Mouse (Mus musculus) heart, postnatal 36 days (tissue): ENCODE measurements around the gene Hrnr. TPM values are rescaled to one million over a fixed set of nuclear protein-coding genes. Genes with fewer than 3 reads are reported as not detected.

Experiments
- DNase-seq, 2 experiments: peaks; one replicate each; pipeline ENCODE4 v3.0.0; 2021 to 2022
- intact Hi-C: fragments of 180-260 bp; cut with DNase I; formaldehyde crosslinking; loops from one replicate; pipeline ENCODE4 v1.15.1; 2025
- total RNA-seq, 2 experiments: library from RNA; stranded (reverse); gene quantifications; 2 replicates each; pipeline ENCODE4 v1.2.3; 2021

Hrnr gene
- not detected for total RNA-seq

GRCm38 (mm10) chr3:93319449-93319848 lies at the start of gene Hrnr:
TSS of gene Hrnr (plus strand) at chr3:93319749.
- intact Hi-C loops, result no loop called here
- DNase-seq, result no peak

- no peak for DNase-seq
- intact Hi-C loops, result no loop called here
Measured at GRCm38 (mm10) chr3:93273223-93273622, 46.3 kb upstream of the Hrnr start, which contains the start of gene Flg. TSS of gene Flg (plus strand) at chr3:93273523.

GRCm38 (mm10) chr3:93297542-93297941 lies 22.0 kb upstream of the Hrnr start:
- no peak for DNase-seq
- intact Hi-C loops, result no loop called here

GRCm38 (mm10) chr3:93299832-93300231 lies 19.7 kb upstream of the Hrnr start:
- no peak for DNase-seq
- intact Hi-C loops, result no loop called here

- DNase-seq, result no peak
- intact Hi-C loops, result no loop called here
Measured at GRCm38 (mm10) chr3:93301896-93302295, 17.7 kb upstream of the Hrnr start.

- no peak for DNase-seq
- intact Hi-C loops, result no loop called here
Measured at GRCm38 (mm10) chr3:93306142-93306541, 13.4 kb upstream of the Hrnr start.

GRCm38 (mm10) chr3:93311371-93311770 lies 8.2 kb upstream of the Hrnr start:
- no peak for DNase-seq
- intact Hi-C loops, result no loop called here

GRCm38 (mm10) chr3:93314388-93314787 lies 5.2 kb upstream of the Hrnr start:
- no peak for DNase-seq
- intact Hi-C loops, result no loop called here

- DNase-seq, result no peak
- intact Hi-C loops, result no loop called here
Measured at GRCm38 (mm10) chr3:93337749-93338148, 18.2 kb downstream of the Hrnr start.

- intact Hi-C loops, result no loop called here
- no peak for DNase-seq
Measured at GRCm38 (mm10) chr3:93340021-93340420, 20.5 kb downstream of the Hrnr start.

- no peak for DNase-seq
- intact Hi-C loops, result no loop called here
Measured at GRCm38 (mm10) chr3:93346896-93347295, 27.3 kb downstream of the Hrnr start.

- intact Hi-C loops, result loop anchor here (5.0 kb wide), 1 partner anchor 247 kb away; no protein-coding TSS in a partner anchor
- DNase-seq, result peak; percentile 4 to 29
Measured at GRCm38 (mm10) chr3:93360045-93360444, 40.5 kb downstream of the Hrnr start.

- no peak for DNase-seq
- intact Hi-C loops, result loop anchor here (1.0 to 5.0 kb wide), 3 partner anchors 45 to 245 kb away; no protein-coding TSS in a partner anchor
Measured at GRCm38 (mm10) chr3:93361933-93362574, 42.5 kb downstream of the Hrnr start.

GRCm38 (mm10) chr3:93366966-93367575 lies 47.5 kb downstream of the Hrnr start:
- intact Hi-C loops, result no loop called here
- DNase-seq, result no peak

GRCm38 (mm10) chr3:93368171-93368570 lies 48.6 kb downstream of the Hrnr start:
- DNase-seq, result no peak
- intact Hi-C loops, result no loop called here

- DNase-seq, result no peak
- intact Hi-C loops, result no loop called here
Measured at GRCm38 (mm10) chr3:93373416-93373815, 53.9 kb downstream of the Hrnr start.

- intact Hi-C loops, result no loop called here
- no peak for DNase-seq
Measured at GRCm38 (mm10) chr3:93375196-93375595, 55.6 kb downstream of the Hrnr start.

- intact Hi-C loops, result no loop called here
- no peak for DNase-seq
Measured at GRCm38 (mm10) chr3:93375601-93376000, 56.1 kb downstream of the Hrnr start.

GRCm38 (mm10) chr3:93378146-93378545 lies 58.6 kb downstream of the Hrnr start:
- DNase-seq, result no peak

More at GRCm38 (mm10) chr3:93378146-93378545, 58.6 kb downstream of the Hrnr start:
- intact Hi-C loops, result no loop called here
